Mouse (Mus musculus) testis, adult 2 months (tissue): ENCODE measurements around the gene Prdx6b.

ENCODE experiments used
- CTCF ChIP-seq: fragments of 200-500 bp; IDR thresholded peaks from 2 replicates; pipeline ENCODE4 v1.5.1; 2012; ENCODE audit warnings: low read depth, mild to moderate bottlenecking, inconsistent platforms, low read length, moderate library complexity; ENCODE audit not compliant: control insufficient read depth, insufficient read depth, insufficient replicate concordance
- POLR2A ChIP-seq: fragments of 200-500 bp; IDR thresholded peaks from 2 replicates; pipeline ENCODE4 v1.6.1; 2012; ENCODE audit warnings: low read depth, mild to moderate bottlenecking, inconsistent platforms, low read length, moderate library complexity; ENCODE audit not compliant: control insufficient read depth

- TF ChIP-seq POLR2A = no peak
- TF ChIP-seq CTCF = no peak
Measured at GRCm38 (mm10) chr2:80271431-80271830, 20.8 kb upstream of the Prdx6b start.
